Mouse (Mus musculus) heart, embryonic 10.5 days (tissue): ENCODE measurements around the gene Myh3. TPM values are rescaled to one million over a fixed set of nuclear protein-coding genes. Genes with fewer than 3 reads are reported as not detected.
A peak's percentile ranks its signal among the peaks of the same experiment; 100 is the strongest.

ENCODE experiments used
- DNase-seq: peaks from one replicate; pipeline ENCODE4 v3.0.0-alpha.2; 2017; ENCODE audit warnings: low spot score
- H3K27ac ChIP-seq: fragments of 300-500 bp; sonication (generic); 2 replicates; pipeline ENCODE4 v1.5.1; 2016; ENCODE audit warnings: mild to moderate bottlenecking
- H3K27me3 ChIP-seq: fragments of 300-500 bp; sonication (generic); 2 replicates; pipeline ENCODE4 v1.6.1; 2016; ENCODE audit warnings: mild to moderate bottlenecking; ENCODE audit not compliant: poor library complexity, insufficient read depth, severe bottlenecking
- H3K36me3 ChIP-seq: fragments of 300-500 bp; sonication (generic); 2 replicates; pipeline ENCODE4 v1.6.1; 2016; ENCODE audit warnings: mild to moderate bottlenecking, moderate library complexity
- H3K4me1 ChIP-seq: fragments of 300-500 bp; sonication (generic); 2 replicates; pipeline ENCODE4 v1.6.1; 2016; ENCODE audit warnings: mild to moderate bottlenecking
- H3K4me3 ChIP-seq: fragments of 300-500 bp; sonication (generic); 2 replicates; pipeline ENCODE4 v1.5.1; 2016; ENCODE audit warnings: mild to moderate bottlenecking, moderate library complexity
- H3K9me3 ChIP-seq: fragments of 300-500 bp; sonication (generic); 2 replicates; pipeline ENCODE4 v1.6.1; 2016; ENCODE audit warnings: mild to moderate bottlenecking, moderate library complexity
- WGBS: fragments of 180-500 bp; shearing (Covaris S2); methylation state at CpG from one replicate; pipeline ENCODE4 v1.1.7; 2016; 5-methylcytosine and 5-hydroxymethylcytosine counted together
- polyA plus RNA-seq: library from polyadenylated mRNA; unstranded; fragments of >200 nt; fragmentation: Nextera tagmentation; extraction: Ambion mirVana; gene quantifications from 2 replicates; pipeline ENCODE4 v1.2.1, GENCODE M21; 2016

Gene Myh3
- polyA plus RNA-seq, 1 experiment from 2014 or later, result 0.04 TPM

DNA sequence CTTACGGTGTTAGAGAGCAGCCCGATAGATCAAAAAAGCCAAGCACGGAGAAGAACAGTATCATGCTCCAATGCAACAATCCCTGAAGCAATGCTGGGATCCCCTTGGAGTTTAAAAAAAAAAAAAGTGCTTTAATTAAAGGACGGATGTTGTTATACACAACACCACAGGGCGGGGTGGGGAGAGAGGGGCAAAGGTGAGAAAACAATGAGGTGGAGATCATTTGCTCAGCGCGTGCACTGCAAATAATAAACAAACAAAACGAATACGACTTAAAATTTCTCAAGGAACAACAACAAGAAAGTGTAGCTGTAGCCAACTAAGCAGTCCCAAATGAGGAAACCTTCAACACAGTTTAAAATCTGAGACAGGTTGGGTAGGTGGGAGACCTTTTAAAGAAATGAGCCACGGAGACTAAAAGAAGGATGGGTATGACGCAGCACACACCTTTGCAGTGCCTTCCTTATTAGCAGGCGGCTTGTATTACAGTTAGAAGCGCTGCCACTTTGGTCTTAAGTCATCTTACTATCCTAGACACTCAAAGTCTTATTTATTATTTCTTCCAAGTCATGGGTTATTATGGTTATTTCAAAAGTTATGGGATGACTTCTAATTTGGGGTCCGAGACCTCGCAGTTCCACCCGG lies 26.3 kb upstream of the Myh3 start:
- H3K27me3 ChIP-seq, result no peaks in the 10 kb centered on the region
- peaks cover 36% of the 10 kb centered on the region for H3K36me3 ChIP-seq
- peaks cover 17% of the 10 kb centered on the region for H3K4me1 ChIP-seq
- no peaks in the 10 kb centered on the region for H3K9me3 ChIP-seq
- peak overlapping the region; percentile 95 for H3K27ac ChIP-seq
- WGBS, result 9% methylated on average over 16 of the region's 16 CpGs
- DNase-seq, result no peak
- peak overlapping the region; percentile 98 for H3K4me3 ChIP-seq

DNA sequence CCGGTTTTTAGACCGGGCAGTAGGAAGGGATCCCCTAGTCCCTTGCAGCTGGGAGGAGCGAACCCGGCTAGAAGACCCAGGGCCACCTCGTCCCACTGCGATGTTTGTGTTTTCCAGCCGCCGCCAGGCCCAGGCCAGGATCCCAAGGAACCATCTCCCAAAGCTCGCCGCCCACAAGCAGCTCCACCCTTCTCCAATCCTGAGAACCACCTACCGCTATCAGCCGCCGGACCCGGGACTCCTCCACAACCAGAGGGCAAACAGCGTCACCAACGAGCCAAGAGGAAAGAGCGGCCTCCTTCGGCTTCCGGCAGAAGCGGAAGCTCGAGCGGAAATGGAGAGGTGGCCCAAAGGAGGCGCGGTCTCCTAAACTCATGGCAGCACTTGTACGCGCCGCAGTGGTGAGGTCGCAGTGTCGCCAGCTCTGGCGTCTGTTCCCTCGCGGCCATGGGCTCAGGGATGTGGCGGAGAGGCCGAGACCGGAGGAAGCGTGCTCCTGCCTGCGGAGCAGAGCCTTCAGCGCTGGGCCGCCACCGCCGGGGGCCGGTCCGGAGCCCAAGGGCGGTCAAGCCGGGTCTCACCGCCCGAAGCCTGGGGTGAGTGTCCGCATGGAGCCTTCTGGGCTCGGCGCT lies 25.7 kb upstream of the Myh3 start, which contains the start of the genes Adprm and Sco1:
Gene Adprm, minus strand, starts transcription at position 274 of the 632 bp plus-strand sequence.
Gene Sco1, plus strand, starts transcription at position 350 of the 632 bp plus-strand sequence.
- peaks cover 42% of the 10 kb centered on the region for H3K36me3 ChIP-seq
- under 1% methylated on average over 50 of the region's 50 CpGs for WGBS

DNA sequence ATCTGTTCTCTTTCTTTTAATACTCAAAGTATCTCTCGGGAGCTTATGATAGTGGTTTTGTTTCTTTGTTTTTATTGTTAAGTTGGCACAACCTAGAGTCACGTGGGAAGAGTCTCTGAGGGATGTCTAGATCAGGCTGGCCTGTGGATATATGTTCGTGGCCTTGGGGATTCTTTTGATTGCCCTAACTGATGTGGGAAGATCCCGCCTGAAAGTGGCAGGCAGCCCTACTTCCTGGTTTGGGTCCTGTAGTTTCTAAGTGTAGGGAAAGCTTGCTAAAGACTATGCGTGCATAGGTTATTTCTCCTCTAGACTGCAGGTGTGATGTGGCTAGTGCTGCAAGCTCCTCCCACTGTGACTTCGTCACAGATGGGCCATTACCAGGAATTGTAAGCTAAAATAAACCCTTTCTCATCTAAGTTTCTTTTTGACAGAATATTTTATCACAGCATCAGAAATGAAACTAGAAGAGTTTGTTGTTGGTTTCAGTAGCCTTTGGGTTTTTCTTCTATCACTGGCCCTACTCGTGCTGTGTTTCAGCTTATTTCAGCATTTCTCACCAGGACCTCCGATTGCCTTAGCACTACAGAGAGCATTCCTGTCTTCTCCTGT lies 23.2 kb upstream of the Myh3 start:
- Histone ChIP-seq H3K27me3 (no peaks in the 10 kb centered on the region), H3K27ac (no peak overlapping the region), H3K9me3 (no peaks in the 10 kb centered on the region), H3K4me1 (peaks cover 12% of the 10 kb centered on the region), H3K4me3 (no peak overlapping the region), H3K36me3 (peaks cover 58% of the 10 kb centered on the region)
- no peak for DNase-seq
- WGBS, result 87% methylated on average over 8 of the region's 8 CpGs

More for the DNA sequence above, 25.7 kb upstream of the Myh3 start, which contains the start of the genes Adprm and Sco1:
- DNase-seq, result peak; percentile 96
- Histone ChIP-seq H3K4me1 (peaks cover 17% of the 10 kb centered on the region), H3K27me3 (no peaks in the 10 kb centered on the region), H3K4me3 (peak within 1 kb of the TSS; percentile 98), H3K9me3 (no peaks in the 10 kb centered on the region), H3K27ac (peak within 1 kb of the TSS; percentile 95)

DNA sequence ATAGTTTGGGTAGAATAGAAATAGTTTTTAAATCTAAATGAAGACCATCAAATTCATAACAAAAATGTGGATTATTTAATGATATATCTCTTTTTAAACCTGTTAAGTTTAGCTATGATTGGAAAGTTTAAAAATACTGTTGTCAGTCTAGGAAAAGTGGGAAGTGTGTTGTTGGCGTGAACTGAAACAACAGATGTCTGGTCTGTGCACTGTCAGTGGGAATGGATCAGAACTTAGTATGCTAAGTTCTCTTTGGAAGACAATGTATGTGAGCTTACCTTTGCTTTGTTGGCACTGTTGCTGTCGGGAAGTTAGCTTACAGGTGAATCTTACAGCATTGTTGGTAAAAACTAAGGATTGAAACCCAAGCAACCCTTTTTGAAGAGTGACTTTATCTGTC lies 16.8 kb upstream of the Myh3 start:
- Histone ChIP-seq H3K4me1 (no peaks in the 10 kb centered on the region), H3K27ac (no peak overlapping the region), H3K9me3 (no peaks in the 10 kb centered on the region), H3K4me3 (no peak overlapping the region), H3K27me3 (no peaks in the 10 kb centered on the region), H3K36me3 (peaks cover 93% of the 10 kb centered on the region)
- DNase-seq, result no peak
- WGBS, result 87% methylated on average over 2 of the region's 2 CpGs

DNA sequence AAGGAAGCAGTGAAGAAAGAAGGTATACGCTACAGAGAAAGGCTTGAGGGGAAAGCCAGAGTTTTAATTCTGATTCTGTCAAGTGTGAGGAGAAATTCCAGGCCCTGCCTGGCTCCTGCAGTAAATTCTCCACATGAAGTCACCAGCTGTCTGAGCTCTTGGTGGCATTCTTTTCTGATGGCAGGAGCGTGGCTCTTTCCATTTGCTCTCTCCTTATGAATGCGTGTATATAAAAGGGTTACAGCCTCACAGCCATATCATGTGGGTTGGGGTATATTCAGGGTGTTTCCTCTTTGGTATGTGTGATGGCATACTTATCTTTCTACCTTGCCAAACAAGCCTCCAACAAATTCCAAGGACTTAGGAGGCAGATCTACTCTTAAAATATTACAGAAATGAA lies 15.4 kb upstream of the Myh3 start:
- 91% methylated on average over 3 of the region's 3 CpGs for WGBS
- H3K9me3 ChIP-seq, result no peaks in the 10 kb centered on the region
- no peaks in the 10 kb centered on the region for H3K4me1 ChIP-seq
- no peaks in the 10 kb centered on the region for H3K27me3 ChIP-seq
- no peak overlapping the region for H3K4me3 ChIP-seq
- no peak for DNase-seq
- no peak overlapping the region for H3K27ac ChIP-seq
- H3K36me3 ChIP-seq, result peaks cover 86% of the 10 kb centered on the region

DNA sequence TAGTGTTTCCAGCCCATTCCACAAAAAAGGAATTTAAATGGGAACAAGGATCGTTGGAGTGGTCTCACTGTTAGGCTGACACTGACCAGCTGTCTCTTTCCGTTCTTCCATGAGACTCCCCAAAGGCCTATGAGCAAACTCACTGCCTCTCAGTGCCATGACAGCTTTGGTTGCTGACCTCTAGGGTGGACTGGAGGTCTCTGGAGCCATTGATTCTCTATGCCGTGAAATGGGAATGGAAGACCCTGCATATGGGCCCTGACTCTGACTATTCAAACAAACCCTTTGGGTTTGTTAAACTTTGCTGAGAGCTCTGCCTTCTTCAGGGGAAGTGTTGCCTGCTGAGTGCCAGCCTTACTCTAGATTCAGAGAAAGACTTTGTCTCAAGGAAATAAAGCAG lies 10.4 kb upstream of the Myh3 start:
- WGBS, result 86% methylated on average over 3 of the region's 3 CpGs
- H3K27ac ChIP-seq, result no peak overlapping the region
- H3K27me3 ChIP-seq, result no peaks in the 10 kb centered on the region
- no peaks in the 10 kb centered on the region for H3K9me3 ChIP-seq
- H3K36me3 ChIP-seq, result peaks cover 42% of the 10 kb centered on the region
- H3K4me3 ChIP-seq, result no peak overlapping the region
- peaks cover 3% of the 10 kb centered on the region; the same call in 1 of the 2 replicates for H3K4me1 ChIP-seq
- no peak for DNase-seq

DNA sequence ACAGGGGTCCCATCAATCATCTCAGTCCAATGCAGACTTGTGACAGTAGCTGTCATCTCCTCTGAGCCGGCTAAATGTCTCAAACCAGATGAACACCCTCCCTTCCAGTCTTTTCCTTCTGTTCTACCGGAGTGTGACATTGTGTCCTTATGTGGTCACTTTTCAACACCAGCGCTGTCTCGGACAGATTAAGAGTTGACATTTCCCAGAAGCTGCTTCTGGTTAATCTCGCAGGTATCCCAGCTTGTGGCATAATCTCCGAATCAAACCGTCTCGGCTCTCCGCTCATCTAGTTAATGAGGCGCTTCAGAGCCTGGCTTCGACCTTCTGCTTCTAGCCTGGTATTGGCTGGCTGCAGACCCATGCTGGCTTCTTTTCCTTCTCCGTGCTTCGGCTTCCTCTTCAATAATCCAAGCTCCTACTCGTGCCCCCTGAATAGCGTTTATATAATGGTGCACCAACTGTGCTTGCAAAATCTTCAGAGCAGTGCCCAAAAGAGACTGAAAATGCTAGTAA lies 5.4 kb upstream of the Myh3 start:
- no peak overlapping the region for H3K4me3 ChIP-seq
- peaks cover 11% of the 10 kb centered on the region for H3K4me1 ChIP-seq
- H3K9me3 ChIP-seq, result no peaks in the 10 kb centered on the region
- no peak for DNase-seq
- H3K27ac ChIP-seq, result no peak overlapping the region
- H3K27me3 ChIP-seq, result peaks cover 11% of the 10 kb centered on the region; the same call in 1 of the 2 replicates
- H3K36me3 ChIP-seq, result peaks cover 2% of the 10 kb centered on the region; the same call in 1 of the 2 replicates
- 52% methylated on average over 15 of the region's 15 CpGs for whole genome bisulfite sequencing

DNA sequence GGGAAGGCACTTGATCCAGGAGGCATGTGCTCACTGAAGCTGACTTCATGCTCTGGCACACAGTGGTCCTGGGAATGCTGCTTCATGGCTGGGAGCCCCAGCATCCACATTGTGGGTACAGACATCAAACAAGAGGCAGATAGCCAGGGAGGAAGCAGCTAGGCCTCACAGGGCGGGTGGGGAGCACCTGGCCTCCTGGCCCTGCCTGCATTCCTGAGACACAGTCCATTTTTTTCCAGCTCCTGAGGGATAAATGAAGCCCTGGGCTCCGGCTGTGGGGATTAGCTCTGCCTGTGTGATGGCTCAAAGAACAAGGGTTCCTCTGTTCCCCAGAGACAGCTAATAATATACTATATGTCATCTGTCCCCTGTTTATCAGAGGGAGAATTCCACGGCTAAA lies 3.1 kb upstream of the Myh3 start:
- H3K4me1 ChIP-seq, result peaks cover 11% of the 10 kb centered on the region
- 45% methylated on average over 3 of the region's 3 CpGs for WGBS
- no peaks in the 10 kb centered on the region for H3K9me3 ChIP-seq
- no peak for DNase-seq
- H3K36me3 ChIP-seq, result no peaks in the 10 kb centered on the region
- H3K27ac ChIP-seq, result no peak overlapping the region
- peaks cover 19% of the 10 kb centered on the region; the same call in 1 of the 2 replicates for H3K27me3 ChIP-seq
- H3K4me3 ChIP-seq, result no peak overlapping the region

DNA sequence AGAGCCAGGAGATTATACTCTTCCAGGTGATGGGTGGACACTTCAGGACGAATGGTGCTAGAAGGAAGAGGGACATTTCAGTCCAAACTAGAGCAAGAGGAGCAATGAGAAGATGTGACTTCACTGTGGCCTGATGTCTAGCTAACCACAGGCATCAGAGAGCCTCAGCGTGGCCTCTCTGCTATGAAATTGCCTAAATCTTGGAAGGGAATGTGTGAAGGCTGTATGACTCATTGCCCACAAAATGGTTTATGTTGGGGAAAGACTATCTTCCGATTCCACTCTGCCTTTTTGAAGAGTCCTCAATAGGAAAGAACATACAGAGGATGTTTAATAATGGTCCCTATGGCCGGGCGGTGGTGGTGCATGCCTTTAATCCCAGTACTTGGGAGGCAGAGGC lies 1.3 kb upstream of the Myh3 start:
- DNase-seq, result no peak
- Histone ChIP-seq H3K4me1 (peaks cover 23% of the 10 kb centered on the region), H3K27me3 (peaks cover 19% of the 10 kb centered on the region; the same call in 1 of the 2 replicates), H3K9me3 (no peaks in the 10 kb centered on the region), H3K27ac (no peak overlapping the region), H3K36me3 (no peaks in the 10 kb centered on the region), H3K4me3 (no peak overlapping the region)
- 90% methylated on average over 5 of the region's 5 CpGs for WGBS

DNA sequence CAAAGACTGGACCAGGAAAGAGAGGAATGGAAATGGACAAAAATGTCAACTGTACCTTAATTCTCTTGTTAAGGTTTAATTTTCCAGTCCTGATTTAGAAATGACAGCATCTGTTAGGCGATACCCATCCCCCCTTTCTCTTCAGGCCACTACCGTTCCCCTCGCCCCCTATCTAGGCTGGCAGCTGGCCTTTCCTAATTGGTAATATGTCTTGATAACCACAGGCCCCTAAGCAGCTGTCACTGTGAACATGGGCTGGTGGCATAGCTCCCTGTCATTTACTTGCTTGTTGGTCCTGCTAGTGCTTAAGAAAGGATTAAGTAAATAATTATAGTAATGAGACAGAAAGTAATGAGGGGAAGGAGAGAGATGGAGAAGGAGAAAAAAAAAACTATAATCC lies 665 bp upstream of the Myh3 start:
- Histone ChIP-seq H3K27ac (no peak overlapping the region), H3K4me3 (no peak overlapping the region), H3K36me3 (no peaks in the 10 kb centered on the region), H3K27me3 (peaks cover 24% of the 10 kb centered on the region; the same call in 1 of the 2 replicates), H3K9me3 (no peaks in the 10 kb centered on the region), H3K4me1 (peaks cover 23% of the 10 kb centered on the region)
- 50% methylated on average over 3 of the region's 3 CpGs for WGBS
- no peak for DNase-seq

DNA sequence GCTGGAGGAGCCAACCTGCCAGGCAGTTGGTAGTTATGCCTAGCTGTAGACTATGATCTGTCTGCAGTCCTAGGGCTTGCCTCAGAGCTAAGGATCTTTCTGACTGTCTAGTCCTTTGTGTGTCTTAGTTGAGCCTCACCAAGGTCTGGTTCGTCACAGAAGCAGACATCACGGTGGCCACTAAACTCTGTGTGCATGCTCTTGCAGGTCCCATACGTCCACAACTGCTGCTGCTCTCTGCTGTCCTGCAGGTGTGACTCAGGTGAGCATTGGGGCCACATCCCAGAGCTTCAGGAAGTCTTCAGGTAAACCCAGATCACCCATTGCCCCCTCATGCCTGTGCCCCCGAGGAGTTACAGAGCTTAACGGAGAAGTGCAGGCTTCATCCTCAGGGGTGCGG lies 788 bp downstream of the Myh3 start:
- DNase-seq, result no peak
- H3K27me3 ChIP-seq, result peaks cover 38% of the 10 kb centered on the region
- H3K4me1 ChIP-seq, result peaks cover 23% of the 10 kb centered on the region
- 85% methylated on average over 6 of the region's 6 CpGs for WGBS
- no peak overlapping the region for H3K4me3 ChIP-seq
- no peaks in the 10 kb centered on the region for H3K36me3 ChIP-seq
- no peaks in the 10 kb centered on the region for H3K9me3 ChIP-seq
- H3K27ac ChIP-seq, result no peak overlapping the region

DNA sequence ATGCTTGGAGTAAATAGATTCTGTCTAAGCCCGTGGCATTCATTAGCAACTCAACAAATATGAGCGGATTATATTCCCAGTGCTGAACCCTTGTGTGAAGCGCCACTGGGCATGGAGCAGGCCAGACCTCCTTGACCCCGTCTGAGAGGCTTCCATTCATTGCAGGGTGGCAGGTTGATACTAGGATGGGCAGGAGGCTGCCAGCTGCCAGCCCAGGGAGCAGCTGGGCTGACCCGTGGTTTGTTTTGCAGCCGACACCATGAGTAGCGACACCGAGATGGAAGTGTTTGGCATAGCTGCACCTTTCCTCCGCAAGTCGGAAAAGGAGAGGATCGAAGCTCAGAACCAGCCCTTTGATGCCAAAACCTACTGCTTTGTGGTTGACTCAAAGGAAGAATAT lies 1.6 kb downstream of the Myh3 start:
- DNase-seq, result no peak
- Histone ChIP-seq H3K36me3 (no peaks in the 10 kb centered on the region), H3K9me3 (no peaks in the 10 kb centered on the region), H3K27me3 (peaks cover 47% of the 10 kb centered on the region), H3K4me3 (no peak overlapping the region), H3K27ac (no peak overlapping the region), H3K4me1 (peaks cover 20% of the 10 kb centered on the region)
- 75% methylated on average over 11 of the region's 11 CpGs for WGBS

DNA sequence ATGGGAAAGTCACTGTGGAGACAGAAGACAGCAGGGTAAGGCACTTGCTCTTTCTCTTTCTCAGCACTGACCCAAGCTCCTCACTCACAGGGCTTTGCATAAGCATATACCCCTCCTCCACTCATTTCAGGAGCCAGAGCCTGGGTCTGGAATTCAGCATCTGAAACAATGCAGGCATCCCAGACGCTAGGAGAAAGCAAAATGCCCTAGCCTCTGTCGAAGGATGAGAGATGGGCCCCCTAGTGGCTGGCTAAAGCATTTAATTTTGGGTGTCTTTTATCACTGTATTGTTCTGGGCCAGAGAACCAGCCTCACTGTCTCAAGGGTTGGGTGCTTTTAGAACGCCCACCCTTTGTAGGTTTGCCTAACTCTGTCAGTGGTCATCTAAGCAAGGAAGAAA lies 2.1 kb downstream of the Myh3 start:
- H3K27ac ChIP-seq, result no peak overlapping the region
- DNase-seq, result no peak
- no peak overlapping the region for H3K4me3 ChIP-seq
- peaks cover 16% of the 10 kb centered on the region for H3K4me1 ChIP-seq
- H3K9me3 ChIP-seq, result no peaks in the 10 kb centered on the region
- H3K27me3 ChIP-seq, result peaks cover 51% of the 10 kb centered on the region
- no peaks in the 10 kb centered on the region for H3K36me3 ChIP-seq
- WGBS, result 1% methylated on average over 3 of the region's 3 CpGs
